Mouse (Mus musculus) small intestine, adult 2 months (tissue): ENCODE data around the gene Ovol2. TPM values are rescaled to one million over a fixed set of nuclear protein-coding genes. Genes with fewer than 3 reads are reported as not detected.

Experiments
- H3K27ac ChIP-seq: fragments of 200-500 bp; 2 replicates; pipeline ENCODE4 v1.5.1; 2012; ENCODE audit warnings: low read depth, low read length, control low read depth, inconsistent platforms; ENCODE audit not compliant: insufficient read depth
- H3K27me3 ChIP-seq: fragments of 200-500 bp; 2 replicates; pipeline ENCODE4 v1.6.1; 2012; ENCODE audit warnings: mild to moderate bottlenecking, moderate library complexity, low read length, inconsistent platforms; ENCODE audit not compliant: control insufficient read depth, insufficient read depth
- H3K36me3 ChIP-seq: fragments of 200-500 bp; 2 replicates; pipeline ENCODE4 v1.6.1; 2012; ENCODE audit warnings: mild to moderate bottlenecking, low read length, control low read depth, inconsistent platforms; ENCODE audit not compliant: control insufficient read depth, insufficient read depth
- H3K4me1 ChIP-seq: fragments of 200-500 bp; 2 replicates; pipeline ENCODE4 v1.6.1; 2012; ENCODE audit warnings: low read length, inconsistent platforms, mixed read lengths; ENCODE audit not compliant: control insufficient read depth, insufficient read depth, insufficient read length
- H3K4me3 ChIP-seq: fragments of 200-500 bp; 2 replicates; pipeline ENCODE4 v1.5.1; 2012; ENCODE audit warnings: low read depth, mild to moderate bottlenecking, control low read depth, inconsistent platforms, low read length, moderate library complexity
- CTCF ChIP-seq: fragments of 200-500 bp; IDR thresholded peaks from 2 replicates; pipeline ENCODE4 v1.5.1; 2012; ENCODE audit warnings: low read depth, mild to moderate bottlenecking, control low read depth, inconsistent platforms, low read length, moderate library complexity, mixed read lengths; ENCODE audit not compliant: insufficient replicate concordance, insufficient read length; ENCODE audit errors: extremely low read depth
- POLR2A ChIP-seq: fragments of 200-500 bp; IDR thresholded peaks from 2 replicates; pipeline ENCODE4 v1.6.1; 2012; ENCODE audit warnings: low read depth, mild to moderate bottlenecking, control low read depth, inconsistent platforms, low read length, moderate library complexity
- WGBS: fragments of 180-500 bp; shearing (Covaris S2); methylation state at CpG from one replicate; pipeline ENCODE4 v1.1.7; 2018; 5-methylcytosine and 5-hydroxymethylcytosine counted together
- polyA plus RNA-seq: library from polyadenylated mRNA; depleted of rRNA; stranded (reverse); fragments of >200 nt; gene quantifications from 2 replicates; pipeline ENCODE4 v1.2.3, GENCODE M21; 2012; rRNA removed

Ovol2 gene
- polyA plus RNA-seq, result 34.2 and 51.5 TPM in 2 replicates

DNA sequence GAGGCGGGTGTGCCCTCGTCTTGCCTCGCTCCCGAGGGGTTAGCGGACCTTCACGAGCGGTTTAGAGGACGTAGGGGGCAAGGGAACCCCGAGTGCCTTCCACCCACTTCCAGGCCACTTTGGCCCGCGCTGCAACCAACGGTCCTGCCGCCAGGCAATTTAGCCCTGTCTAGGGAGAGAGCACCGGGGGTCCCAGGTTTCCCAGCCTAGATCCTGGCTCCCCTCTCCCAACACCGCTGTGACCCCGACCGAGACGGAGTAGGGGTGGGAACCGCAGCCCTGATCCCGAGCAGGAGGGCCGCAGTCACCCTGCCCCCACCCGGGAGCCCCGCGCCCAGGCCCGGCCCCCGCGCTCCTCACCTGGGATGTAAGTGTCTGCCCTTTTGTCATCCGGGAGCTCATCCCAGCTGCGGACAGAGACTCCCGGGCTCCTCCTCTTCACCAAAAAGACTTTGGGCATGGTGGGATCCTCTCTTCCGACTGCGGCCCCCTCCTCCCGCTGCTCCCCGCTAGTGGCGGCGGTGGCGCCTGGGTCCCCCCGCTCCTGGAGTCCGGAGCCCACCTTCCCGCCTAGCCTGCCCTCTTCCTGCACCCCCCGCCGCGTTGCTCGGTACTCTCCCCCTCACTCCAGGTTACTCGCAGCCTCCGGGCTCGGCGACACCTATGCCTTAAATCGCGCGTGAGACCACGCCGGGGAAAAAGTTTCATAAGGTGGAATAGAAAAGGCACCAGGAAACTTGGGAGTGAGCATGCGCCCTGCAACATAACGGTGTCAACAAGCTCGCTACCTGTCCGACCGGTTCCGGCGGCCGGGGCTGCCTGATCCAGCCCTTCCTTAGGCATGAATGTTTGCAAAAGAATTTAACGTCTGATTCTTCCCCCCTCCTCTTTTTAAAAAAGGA, at the start of gene Ovol2:
Ovol2 (minus strand) TSS at position 746 of the 902 bp plus-strand sequence.
- no peaks in the 10 kb centered on the region for H3K36me3 ChIP-seq
- peak within 1 kb of the TSS; percentile 78 for H3K27ac ChIP-seq
- TF ChIP-seq POLR2A (no peak), CTCF (no peak)
- H3K27me3 ChIP-seq, result 0 out of 2 replicates have a peak, but pooled peaks cover 2% of the 10 kb centered on the region
- H3K4me1 ChIP-seq, result peaks cover 7% of the 10 kb centered on the region
- under 1% methylated on average over 62 of the region's 62 CpGs for WGBS
- peak within 1 kb of the TSS; percentile 79 for H3K4me3 ChIP-seq

DNA sequence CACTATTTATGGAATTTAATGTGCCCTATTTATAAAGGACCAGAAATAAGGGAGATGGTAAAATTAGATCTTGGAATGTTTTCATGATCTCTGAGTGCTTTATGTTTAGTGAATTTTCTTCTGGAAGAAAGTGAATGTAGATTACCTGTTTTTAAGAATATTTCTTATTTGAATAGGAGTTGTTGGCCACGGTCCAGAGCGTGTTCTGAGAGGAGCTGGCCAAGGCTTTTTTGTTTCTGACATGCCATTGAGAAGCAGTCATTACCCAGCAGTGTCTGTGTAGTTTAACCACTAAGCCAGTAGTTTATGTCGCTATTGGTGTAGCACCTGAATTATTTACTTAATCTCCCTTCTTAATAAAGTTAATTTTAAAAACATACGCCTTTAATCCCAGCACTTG, 49.8 kb upstream of the Ovol2 start:
- H3K27me3 ChIP-seq, result no peaks in the 10 kb centered on the region
- no peak overlapping the region for H3K27ac ChIP-seq
- WGBS, result 91% methylated on average over 4 of the region's 4 CpGs
- TF ChIP-seq POLR2A (no peak), CTCF (no peak)
- H3K4me3 ChIP-seq, result no peak overlapping the region
- H3K4me1 ChIP-seq, result no peaks in the 10 kb centered on the region
- H3K36me3 ChIP-seq, result peaks cover 58% of the 10 kb centered on the region

DNA sequence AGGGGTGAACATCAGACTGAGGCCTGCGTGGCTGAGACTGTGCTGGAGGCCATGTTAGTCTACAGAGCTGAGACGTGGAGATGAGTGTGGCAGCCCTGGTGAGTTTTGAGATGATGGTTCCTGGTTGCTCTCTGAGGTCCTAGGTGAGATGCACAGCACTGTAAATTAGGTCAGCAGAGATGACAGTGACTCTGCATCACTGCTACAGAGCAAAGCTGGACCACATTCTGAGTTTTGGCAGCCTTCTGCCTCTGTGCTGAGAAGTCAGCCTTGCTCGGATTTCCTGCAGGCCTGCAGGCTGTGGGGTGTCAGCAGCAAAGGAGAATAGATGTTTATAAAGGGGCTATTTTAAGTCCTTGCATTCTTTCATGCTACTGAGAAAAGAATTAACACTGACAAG, 49.3 kb upstream of the Ovol2 start:
- TF ChIP-seq POLR2A (no peak), CTCF (no peak)
- H3K27ac ChIP-seq, result no peak overlapping the region
- WGBS, result 83% methylated on average over 3 of the region's 3 CpGs
- H3K27me3 ChIP-seq, result no peaks in the 10 kb centered on the region
- peaks cover 58% of the 10 kb centered on the region for H3K36me3 ChIP-seq
- no peak overlapping the region for H3K4me3 ChIP-seq
- no peaks in the 10 kb centered on the region for H3K4me1 ChIP-seq

DNA sequence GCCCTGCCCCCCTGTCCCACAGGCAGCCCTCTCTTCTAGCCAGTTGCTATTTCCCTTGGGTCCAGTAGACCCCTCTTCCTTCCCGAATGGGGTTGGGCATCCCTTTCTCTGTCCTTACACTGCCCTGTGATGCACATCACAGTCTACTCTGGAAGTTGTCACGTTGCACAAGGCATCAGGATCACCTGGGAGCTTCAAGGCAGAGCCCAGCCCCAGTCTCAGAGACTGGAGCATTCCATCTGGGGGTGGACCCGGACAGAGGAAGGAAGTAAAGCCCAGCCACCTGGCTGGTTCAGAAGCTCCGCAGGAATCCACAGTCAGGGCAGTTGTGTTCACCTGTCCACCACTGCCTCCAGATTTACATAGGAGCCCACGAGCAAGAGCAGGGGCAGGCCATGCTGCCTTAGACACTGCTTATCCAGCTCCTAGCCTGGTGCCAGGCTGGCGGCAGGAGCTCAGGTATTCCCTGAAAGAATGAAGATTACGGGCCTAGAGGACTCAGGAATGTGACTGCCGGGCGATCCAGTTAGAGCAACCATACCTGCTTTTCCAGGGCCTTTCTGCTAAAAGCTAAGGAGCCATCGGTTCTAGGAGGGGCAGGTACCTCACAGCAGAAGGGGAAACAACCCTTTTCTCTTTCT, 43.2 kb upstream of the Ovol2 start:
- H3K27ac ChIP-seq, result no peak overlapping the region
- H3K4me1 ChIP-seq, result 0 out of 2 replicates have a peak, but pooled peaks cover 2% of the 10 kb centered on the region
- WGBS, result 78% methylated on average over 10 of the region's 10 CpGs
- no peak for TF ChIP-seq POLR2A
- no peak for TF ChIP-seq CTCF
- no peak overlapping the region for H3K4me3 ChIP-seq
- H3K27me3 ChIP-seq, result no peaks in the 10 kb centered on the region
- H3K36me3 ChIP-seq, result peaks cover 47% of the 10 kb centered on the region

DNA sequence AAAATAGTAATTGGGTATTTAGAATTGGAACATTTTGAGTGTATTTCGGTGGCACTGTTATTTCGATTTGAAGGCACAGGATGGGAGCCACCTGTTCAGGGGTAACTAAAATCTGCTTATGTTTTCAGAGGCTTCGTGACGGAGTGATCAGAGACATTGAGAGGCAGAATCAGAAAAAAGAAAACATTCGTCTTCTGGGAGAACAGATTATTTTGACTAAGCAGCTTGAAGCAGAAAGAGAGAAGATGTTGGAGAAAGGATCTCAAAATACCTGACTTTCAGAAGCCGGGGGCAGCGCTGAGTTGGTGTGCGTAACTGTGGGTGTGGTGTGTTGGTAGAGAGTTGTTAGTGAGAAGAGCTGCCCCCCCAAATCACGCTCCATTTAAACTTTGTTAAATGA, 41.1 kb upstream of the Ovol2 start:
- TF ChIP-seq POLR2A, result no peak
- TF ChIP-seq CTCF, result no peak
- WGBS, result 94% methylated on average over 9 of the region's 9 CpGs

DNA sequence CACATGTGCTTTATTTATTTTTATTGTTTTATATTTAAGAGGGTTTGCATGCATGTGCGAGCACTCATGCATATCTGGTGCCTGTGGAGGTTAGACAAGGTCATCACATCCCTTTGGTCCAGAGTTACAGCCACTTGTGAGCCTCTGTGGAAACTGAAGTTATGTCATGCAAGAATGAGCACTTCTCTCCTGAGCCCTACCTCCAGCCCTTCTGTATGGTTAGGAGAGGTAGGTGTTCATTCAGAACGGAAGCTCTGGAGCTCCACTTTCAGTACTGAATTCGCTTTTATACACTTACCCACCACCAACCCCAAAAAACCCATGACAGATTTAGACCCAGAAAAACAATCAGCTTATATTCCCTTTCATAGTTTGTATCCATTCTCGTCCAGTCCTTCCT, 39.6 kb upstream of the Ovol2 start:
- 0 out of 2 replicates have a peak, but pooled peaks cover 3% of the 10 kb centered on the region for H3K4me1 ChIP-seq
- H3K27ac ChIP-seq, result no peak overlapping the region
- peaks cover 25% of the 10 kb centered on the region for H3K36me3 ChIP-seq
- WGBS, result 90% methylated on average over 4 of the region's 4 CpGs
- H3K27me3 ChIP-seq, result no peaks in the 10 kb centered on the region
- no peak overlapping the region for H3K4me3 ChIP-seq
- TF ChIP-seq POLR2A, result no peak
- no peak for TF ChIP-seq CTCF

More for the DNA sequence above, 41.1 kb upstream of the Ovol2 start:
- Histone ChIP-seq H3K36me3 (peaks cover 35% of the 10 kb centered on the region), H3K27ac (no peak overlapping the region), H3K4me3 (no peak overlapping the region), H3K4me1 (0 out of 2 replicates have a peak, but pooled peaks cover 2% of the 10 kb centered on the region), H3K27me3 (no peaks in the 10 kb centered on the region)

DNA sequence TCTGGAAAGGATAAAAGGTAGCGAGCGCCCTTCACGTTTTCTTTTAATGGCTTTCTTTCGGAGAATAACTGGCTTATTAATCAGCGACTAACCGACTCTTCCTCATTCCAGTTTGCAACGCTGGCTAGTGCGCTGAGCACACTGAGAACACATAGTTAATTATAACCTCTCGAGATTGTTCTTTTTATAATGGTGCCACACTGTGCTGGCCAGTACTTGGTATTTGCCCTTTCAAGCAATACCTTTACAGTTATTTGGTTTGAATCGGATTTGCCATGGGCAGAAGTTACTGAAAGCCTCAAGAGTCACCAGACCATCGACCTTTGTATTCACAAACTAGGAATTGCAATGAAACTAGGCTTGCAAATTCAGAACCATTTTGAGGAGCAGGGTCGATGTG, 37.6 kb upstream of the Ovol2 start:
- Histone ChIP-seq H3K27ac (peak overlapping the region; percentile 86), H3K36me3 (peaks cover 13% of the 10 kb centered on the region), H3K4me1 (0 out of 2 replicates have a peak, but pooled peaks cover 3% of the 10 kb centered on the region), H3K27me3 (no peaks in the 10 kb centered on the region), H3K4me3 (peak overlapping the region; percentile 100)
- under 1% methylated on average over 12 of the region's 12 CpGs for WGBS
- TF ChIP-seq POLR2A (no peak), CTCF (no peak)
